Mouse (Mus musculus): ENCODE data around the gene C1qbp.

DNA sequence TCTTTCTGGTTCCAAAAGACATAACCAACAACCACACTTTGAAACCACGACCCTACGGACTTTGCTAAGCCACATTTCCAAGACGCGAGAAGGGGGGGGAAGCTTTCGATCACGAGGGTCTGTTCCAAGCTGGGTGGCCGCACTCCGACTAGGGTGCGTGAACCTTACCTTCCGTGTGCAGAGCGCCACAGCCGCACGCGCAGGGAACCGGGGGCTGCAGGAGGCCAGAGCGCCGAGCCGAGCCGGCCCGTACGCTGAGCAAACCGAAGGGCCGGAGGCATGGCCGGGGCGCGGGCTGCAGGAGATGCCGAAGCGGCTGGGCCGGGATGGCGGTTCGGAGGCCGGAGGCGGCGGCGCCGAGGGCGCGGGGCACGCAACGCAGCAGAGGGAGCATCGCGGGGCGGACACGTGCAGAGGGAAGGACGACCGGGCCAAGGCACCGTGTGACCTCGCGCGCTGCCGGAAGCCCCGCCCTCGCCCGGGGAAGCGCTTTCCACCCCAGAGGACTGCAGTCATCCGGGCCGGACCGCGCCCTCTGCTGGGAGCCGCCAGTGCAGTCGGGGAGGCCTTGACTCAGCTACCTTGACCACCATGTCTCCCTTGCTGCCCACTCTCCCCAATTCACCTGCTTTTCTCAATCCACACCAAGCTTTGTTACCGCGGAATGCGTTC, at the start of gene C1qbp:
- TF ChIP-seq CTCF (IDR thresholded peaks at IDR 0.05; ENCODE audit: low read depth) (peak; percentile 97), EP300 (IDR thresholded peaks at IDR 0.05; ENCODE audit: low read depth) (no peak)
